Mouse (Mus musculus): ENCODE measurements around the gene Bmp3.

- TF ChIP-seq CTCF (IDR thresholded peaks at IDR 0.05; ENCODE audit: low read depth) (no peak), EP300 (optimal IDR thresholded peaks at IDR 0.05) (no peak)
Measured at GRCm38 (mm10) chr5:98918716-98919115, 64.5 kb downstream of the Bmp3 start.
